In genomic region chr9:79001930-79002329, GRCm38 (mm10) we compare ENCODE assay signal across 10 mouse cellular contexts.
A peak's percentile ranks its signal among the peaks of the same experiment; 100 is the strongest.
DNase-seq lines count a peak whose midpoint lies in the region.
"Had no signal": no experiment of that assay in that cellular context is flagged by ENCODE, and none has a peak within 500 bp of the region (broad histone marks: within the 10 kb centered on the region; RNA-seq: fewer than 3 reads in every experiment).

No protein-coding gene starts in this region.

- peak; percentile 34 to 41 for DNase-seq in cerebellum, postnatal 14 days
- DNase-seq in cerebellum, adult 11-12 months: no peak
- peak; percentile 12 for DNase-seq in kidney, postnatal 10 days
- no peak for DNase-seq in kidney, adult 8-10 months
- peak; percentile 12 for DNase-seq in urinary bladder, postnatal 14 days (ENCODE audit: low spot score)
- no peak for DNase-seq in urinary bladder, postnatal 4 days (ENCODE audit: low spot score in 2 of 2)
- no peak for DNase-seq in layer of hippocampus, adult 11-12 months (ENCODE audit: low spot score)
- DNase-seq in adipocyte (ENCODE audit: low spot score): no peak
- DNase-seq: right cerebral cortex, postnatal 4 days; thymus, postnatal 36 days had no signal

Comparison
In these comparisons a context has a peak if more than half of its experiments do, and no peak if none do; other contexts are left out.
1. DNase-seq: peak in cerebellum, postnatal 14 days (2 of 2), kidney, postnatal 10 days (single experiment) and urinary bladder, postnatal 14 days (single experiment); none in cerebellum, adult 11-12 months (single experiment), kidney, adult 8-10 months (0 of 2), urinary bladder, postnatal 4 days (0 of 2), layer of hippocampus, adult 11-12 months (single experiment) and adipocyte (single experiment).